Mouse (Mus musculus): ENCODE data around the gene Btbd11. TPM values are rescaled to one million over a fixed set of nuclear protein-coding genes. Genes with fewer than 3 reads are reported as not detected.
A peak's percentile ranks its signal among the peaks of the same experiment; 100 is the strongest.

Gene Btbd11
- polyA plus RNA-seq, 1 experiment from 2014 or later, result 6.6 TPM

- no peak overlapping the region for H3K27ac ChIP-seq (ENCODE audit: low read depth, low read length)
- H3K4me2 ChIP-seq (ENCODE audit: low read depth), result no peak overlapping the region
- no peaks in the 10 kb centered on the region for H3K9me3 ChIP-seq (ENCODE audit: control insufficient read depth, low read length)
- no peaks in the 10 kb centered on the region for H3K27me3 ChIP-seq (ENCODE audit: control insufficient read depth, insufficient read depth, low read length)
- H3K36me3 ChIP-seq (ENCODE audit: control insufficient read depth, insufficient read depth, low read length), result no peaks in the 10 kb centered on the region
- no peaks in the 10 kb centered on the region for H3K4me1 ChIP-seq (ENCODE audit: control insufficient read depth, insufficient read depth, low read length)
- ATAC-seq (ENCODE audit: insufficient read depth, low FRiP score, low TSS enrichment) (no peak), DNase-seq (ENCODE audit: low spot score) (no peak)
- no peak overlapping the region for H3K9ac ChIP-seq (ENCODE audit: low read length)
- 85% methylated on average over 2 of the region's 2 CpGs for WGBS
- H3K4me3 ChIP-seq (ENCODE audit: low read depth, low read length), result no peak overlapping the region
These were observed 15.3 kb upstream of the Btbd11 start for GRCm38 (mm10) chr10:85371309-85371708.

GRCm38 (mm10) chr10:85372108-85372507 lies 14.5 kb upstream of the Btbd11 start:
- 79% methylated on average over 4 of the region's 4 CpGs for WGBS
- DNase-seq (ENCODE audit: low spot score), result no peak
- H3K27me3 ChIP-seq (ENCODE audit: control insufficient read depth, insufficient read depth, low read length), result no peaks in the 10 kb centered on the region
- no peak overlapping the region for H3K4me3 ChIP-seq (ENCODE audit: low read depth, low read length)
- no peaks in the 10 kb centered on the region for H3K9me3 ChIP-seq (ENCODE audit: control insufficient read depth, low read length)
- no peaks in the 10 kb centered on the region for H3K4me1 ChIP-seq (ENCODE audit: control insufficient read depth, insufficient read depth, low read length)
- ATAC-seq (ENCODE audit: insufficient read depth, low FRiP score, low TSS enrichment), result no peak
- H3K4me2 ChIP-seq (ENCODE audit: low read depth), result no peak overlapping the region
- no peak overlapping the region for H3K27ac ChIP-seq (ENCODE audit: low read depth, low read length)
- H3K36me3 ChIP-seq (ENCODE audit: control insufficient read depth, insufficient read depth, low read length), result no peaks in the 10 kb centered on the region
- H3K9ac ChIP-seq (ENCODE audit: low read length), result no peak overlapping the region

- WGBS, result 17% methylated on average over 8 of the region's 8 CpGs
- ATAC-seq (ENCODE audit: insufficient read depth, low FRiP score, low TSS enrichment), result no peak
- H3K9ac ChIP-seq (ENCODE audit: low read length), result no peak overlapping the region
- DNase-seq (ENCODE audit: low spot score), result no peak
- no peak overlapping the region for H3K4me3 ChIP-seq (ENCODE audit: low read depth, low read length)
- H3K4me2 ChIP-seq (ENCODE audit: low read depth), result no peak overlapping the region
- no peaks in the 10 kb centered on the region for H3K36me3 ChIP-seq (ENCODE audit: control insufficient read depth, insufficient read depth, low read length)
- no peaks in the 10 kb centered on the region for H3K9me3 ChIP-seq (ENCODE audit: control insufficient read depth, low read length)
- no peak overlapping the region for H3K27ac ChIP-seq (ENCODE audit: low read depth, low read length)
- no peaks in the 10 kb centered on the region for H3K4me1 ChIP-seq (ENCODE audit: control insufficient read depth, insufficient read depth, low read length)
- peaks cover 6% of the 10 kb centered on the region; the same call in 1 of the 2 replicates for H3K27me3 ChIP-seq (ENCODE audit: control insufficient read depth, insufficient read depth, low read length)
These were observed 7.6 kb upstream of the Btbd11 start for GRCm38 (mm10) chr10:85378972-85379371.

- Histone ChIP-seq H3K9me3 (ENCODE audit: control insufficient read depth, low read length) (no peaks in the 10 kb centered on the region), H3K27me3 (ENCODE audit: control insufficient read depth, insufficient read depth, low read length) (peaks cover 7% of the 10 kb centered on the region), H3K36me3 (ENCODE audit: control insufficient read depth, insufficient read depth, low read length) (no peaks in the 10 kb centered on the region), H3K4me3 (ENCODE audit: low read depth, low read length) (no peak overlapping the region), H3K4me2 (ENCODE audit: low read depth) (no peak overlapping the region), H3K27ac (ENCODE audit: low read depth, low read length) (no peak overlapping the region), H3K9ac (ENCODE audit: low read length) (no peak overlapping the region), H3K4me1 (ENCODE audit: control insufficient read depth, insufficient read depth, low read length) (no peaks in the 10 kb centered on the region)
- WGBS, result 91% methylated on average over 7 of the region's 7 CpGs
- ATAC-seq (ENCODE audit: insufficient read depth, low FRiP score, low TSS enrichment), result no peak
- no peak for DNase-seq (ENCODE audit: low spot score)
These were observed 3.6 kb upstream of the Btbd11 start for GRCm38 (mm10) chr10:85382981-85383380.

GRCm38 (mm10) chr10:85387219-85388070 lies 831 bp downstream of the Btbd11 start:
- ATAC-seq (ENCODE audit: insufficient read depth, low FRiP score, low TSS enrichment) (peak; percentile 17), DNase-seq (ENCODE audit: low spot score) (peak; percentile 71)
- under 1% methylated on average over 75 of the region's 78 CpGs for WGBS
- Histone ChIP-seq H3K9me3 (ENCODE audit: control insufficient read depth, low read length) (no peaks in the 10 kb centered on the region), H3K9ac (ENCODE audit: low read length) (peak overlapping the region; percentile 61), H3K4me3 (ENCODE audit: low read depth, low read length) (peak overlapping the region; percentile 51), H3K27ac (ENCODE audit: low read depth, low read length) (no peak overlapping the region), H3K4me2 (ENCODE audit: low read depth) (peak overlapping the region; percentile 91), H3K27me3 (ENCODE audit: control insufficient read depth, insufficient read depth, low read length) (peaks cover 11% of the 10 kb centered on the region; the same call in 1 of the 2 replicates), H3K4me1 (ENCODE audit: control insufficient read depth, insufficient read depth, low read length) (peaks cover 8% of the 10 kb centered on the region; the same call in 1 of the 2 replicates), H3K36me3 (ENCODE audit: control insufficient read depth, insufficient read depth, low read length) (no peaks in the 10 kb centered on the region)

- H3K4me2 ChIP-seq (ENCODE audit: low read depth), result peak overlapping the region; percentile 91
- no peak overlapping the region for H3K27ac ChIP-seq (ENCODE audit: low read depth, low read length)
- H3K36me3 ChIP-seq (ENCODE audit: control insufficient read depth, insufficient read depth, low read length), result no peaks in the 10 kb centered on the region
- DNase-seq (ENCODE audit: low spot score), result peak; percentile 51
- WGBS, result under 1% methylated on average over 48 of the region's 50 CpGs
- H3K4me3 ChIP-seq (ENCODE audit: low read depth, low read length), result peak overlapping the region; percentile 51
- ATAC-seq (ENCODE audit: insufficient read depth, low FRiP score, low TSS enrichment), result no peak
- peak overlapping the region; percentile 61 for H3K9ac ChIP-seq (ENCODE audit: low read length)
- H3K4me1 ChIP-seq (ENCODE audit: control insufficient read depth, insufficient read depth, low read length), result peaks cover 8% of the 10 kb centered on the region; the same call in 1 of the 2 replicates
- H3K27me3 ChIP-seq (ENCODE audit: control insufficient read depth, insufficient read depth, low read length), result peaks cover 11% of the 10 kb centered on the region; the same call in 1 of the 2 replicates
- H3K9me3 ChIP-seq (ENCODE audit: control insufficient read depth, low read length), result no peaks in the 10 kb centered on the region
These were observed 1.6 kb downstream of the Btbd11 start for GRCm38 (mm10) chr10:85388071-85388750.

- Histone ChIP-seq H3K4me1 (ENCODE audit: control insufficient read depth, insufficient read depth, low read length) (peaks cover 8% of the 10 kb centered on the region; the same call in 1 of the 2 replicates), H3K9me3 (ENCODE audit: control insufficient read depth, low read length) (no peaks in the 10 kb centered on the region), H3K9ac (ENCODE audit: low read length) (no peak overlapping the region), H3K27ac (ENCODE audit: low read depth, low read length) (no peak overlapping the region), H3K4me3 (ENCODE audit: low read depth, low read length) (peak overlapping the region; percentile 51), H3K36me3 (ENCODE audit: control insufficient read depth, insufficient read depth, low read length) (no peaks in the 10 kb centered on the region), H3K27me3 (ENCODE audit: control insufficient read depth, insufficient read depth, low read length) (peaks cover 11% of the 10 kb centered on the region; the same call in 1 of the 2 replicates), H3K4me2 (ENCODE audit: low read depth) (peak overlapping the region; percentile 91)
- ATAC-seq (ENCODE audit: insufficient read depth, low FRiP score, low TSS enrichment) (no peak), DNase-seq (ENCODE audit: low spot score) (peak; percentile 76)
- WGBS, result under 1% methylated on average over 9 of the region's 9 CpGs
These were observed 2.1 kb downstream of the Btbd11 start for GRCm38 (mm10) chr10:85388751-85389115.

GRCm38 (mm10) chr10:85389286-85390139 lies 2.9 kb downstream of the Btbd11 start:
- Histone ChIP-seq H3K4me1 (ENCODE audit: control insufficient read depth, insufficient read depth, low read length) (peaks cover 8% of the 10 kb centered on the region; the same call in 1 of the 2 replicates), H3K4me2 (ENCODE audit: low read depth) (peak overlapping the region; percentile 26), H3K27me3 (ENCODE audit: control insufficient read depth, insufficient read depth, low read length) (peaks cover 11% of the 10 kb centered on the region; the same call in 1 of the 2 replicates), H3K9me3 (ENCODE audit: control insufficient read depth, low read length) (no peaks in the 10 kb centered on the region), H3K9ac (ENCODE audit: low read length) (no peak overlapping the region), H3K27ac (ENCODE audit: low read depth, low read length) (no peak overlapping the region), H3K36me3 (ENCODE audit: control insufficient read depth, insufficient read depth, low read length) (no peaks in the 10 kb centered on the region), H3K4me3 (ENCODE audit: low read depth, low read length) (peak overlapping the region; percentile 12; the same call in 1 of the 2 replicates)
- no peak for ATAC-seq (ENCODE audit: insufficient read depth, low FRiP score, low TSS enrichment)
- DNase-seq (ENCODE audit: low spot score), result peak; percentile 19
- WGBS, result 51% methylated on average over 23 of the region's 23 CpGs

Data from neural tube, embryonic 11.5 days (tissue).